Mouse (Mus musculus) brain, embryonic 14.5 days (tissue): ENCODE data around the gene Vars2.

ENCODE experiments used
- CTCF ChIP-seq: fragments of 200-500 bp; IDR thresholded peaks from 2 replicates; pipeline ENCODE4 v1.5.1; 2012; ENCODE audit warnings: inconsistent platforms, mild to moderate bottlenecking, moderate library complexity, borderline replicate concordance; ENCODE audit not compliant: insufficient read depth, insufficient read length; ENCODE audit errors: extremely low read depth
- POLR2A ChIP-seq: fragments of 200-500 bp; IDR thresholded peaks from 2 replicates; pipeline ENCODE4 v1.6.1; 2012; ENCODE audit warnings: mild to moderate bottlenecking, inconsistent platforms, borderline replicate concordance; ENCODE audit not compliant: poor library complexity, insufficient read depth, insufficient read length, severe bottlenecking; ENCODE audit errors: extremely low read depth

- TF ChIP-seq CTCF (no peak), POLR2A (no peak)
Measured at GRCm38 (mm10) chr17:35673416-35674035, 6.1 kb upstream of the Vars2 start, which contains the start of gene Gtf2h4.
